Mouse (Mus musculus): ENCODE results near the gene Alkbh1.

The Alkbh1 gene

DNA sequence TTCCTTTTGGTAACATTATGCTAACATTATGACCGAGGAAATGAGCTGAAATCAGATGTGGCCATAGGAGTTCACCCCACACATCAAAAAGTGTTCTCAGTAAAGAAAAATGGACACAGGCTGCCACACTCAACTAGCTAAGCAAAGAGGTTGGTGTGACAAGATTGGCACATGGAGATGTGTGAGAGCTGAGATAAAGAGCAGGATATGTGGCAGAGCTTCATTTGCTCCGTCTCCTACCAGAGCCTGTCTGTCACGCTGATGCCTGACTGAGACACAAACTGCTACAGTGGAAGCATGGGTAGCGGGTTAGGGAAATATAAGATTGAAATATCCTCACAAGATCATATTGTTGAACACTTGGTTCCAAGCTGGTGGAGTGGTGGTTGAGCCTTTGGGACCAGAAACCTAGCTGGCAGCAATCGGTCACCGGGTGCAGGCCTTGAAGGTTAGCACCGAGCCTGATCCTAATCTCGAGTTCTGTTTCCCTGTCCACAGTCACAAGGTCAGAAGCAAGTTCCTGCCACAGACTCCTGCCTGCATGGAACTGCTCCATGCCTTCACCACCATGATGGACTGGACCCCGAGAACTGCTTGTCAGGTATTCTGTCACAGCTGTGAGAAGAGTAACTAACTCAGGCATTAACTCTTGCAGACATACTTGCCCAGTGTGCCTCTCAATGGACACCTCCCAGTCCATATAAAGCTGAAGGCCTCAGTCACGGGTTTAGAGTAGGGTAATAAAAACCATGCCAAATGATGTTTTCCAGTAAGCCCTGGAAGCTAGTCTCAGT is 63.0 kb downstream of the Alkbh1 start:
- no peak for DNase-seq (ENCODE audit: low spot score)

DNA sequence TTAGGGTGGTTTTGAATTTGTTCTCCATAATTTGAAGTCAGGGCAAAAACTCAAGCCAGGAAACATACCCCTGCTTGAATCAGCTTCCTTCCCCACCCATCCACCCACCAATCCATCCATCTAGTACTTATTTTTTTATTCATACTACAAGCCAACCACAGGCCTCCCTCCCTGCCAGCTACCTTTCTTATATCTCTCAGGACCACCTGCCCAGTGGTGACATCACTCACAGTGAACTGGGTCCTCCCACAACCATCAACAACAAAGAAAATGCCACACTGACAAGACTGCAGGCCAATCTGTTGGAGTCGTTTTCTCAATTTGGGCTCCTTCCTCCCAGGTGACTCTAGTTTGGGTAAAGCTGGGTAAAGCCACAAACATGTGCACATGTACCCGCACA is 64.3 kb downstream of the Alkbh1 start:
- no peak for DNase-seq (ENCODE audit: low spot score)
